Mouse (Mus musculus): ENCODE measurements around the gene Togaram1. TPM values are rescaled to one million over a fixed set of nuclear protein-coding genes. Genes with fewer than 3 reads are reported as not detected.

The Togaram1 gene
- polyA plus RNA-seq, 1 experiment = 6.5 TPM

DNA sequence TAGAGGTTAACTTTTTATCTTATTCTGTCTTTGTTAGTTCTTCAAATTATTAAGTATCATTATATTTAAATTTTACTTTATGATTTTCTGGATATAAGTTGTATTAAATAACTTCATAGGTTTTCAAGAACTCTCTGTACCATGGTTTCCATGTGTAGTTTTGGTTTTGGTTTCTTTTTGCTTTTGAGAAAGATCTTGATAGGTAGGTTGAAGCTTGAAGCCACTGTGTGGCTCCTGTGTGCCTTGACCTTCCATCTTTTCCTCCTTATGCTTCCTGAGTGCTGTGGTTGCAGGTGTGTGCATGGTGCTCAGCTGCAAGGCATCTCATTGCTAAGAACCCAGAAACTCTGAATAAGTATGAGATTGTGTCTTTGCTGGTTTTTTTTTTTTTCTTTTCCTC is 83.2 kb downstream of the Togaram1 start:
- no peak for DNase-seq (ENCODE audit: low read depth)

DNA sequence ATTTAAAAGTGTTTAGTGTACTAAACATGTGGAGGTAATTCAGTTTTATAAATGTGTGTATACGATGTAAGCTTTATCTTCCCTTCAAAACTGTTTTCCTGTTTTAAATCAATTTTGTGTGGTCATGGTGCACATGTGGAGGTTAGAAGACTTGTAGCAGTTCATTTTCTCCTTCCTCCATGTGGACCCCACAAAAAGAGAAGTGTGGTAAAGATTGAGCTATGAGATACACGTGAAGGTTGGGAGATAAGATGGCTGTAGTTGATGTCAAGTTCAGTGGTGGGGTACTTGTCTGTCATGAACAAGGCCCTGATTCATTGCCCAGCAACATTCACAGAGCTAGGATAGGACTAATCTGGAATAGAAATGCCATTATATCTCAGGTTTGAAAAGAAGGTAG is 92.6 kb downstream of the Togaram1 start:
- DNase-seq (ENCODE audit: low read depth) = no peak

DNA sequence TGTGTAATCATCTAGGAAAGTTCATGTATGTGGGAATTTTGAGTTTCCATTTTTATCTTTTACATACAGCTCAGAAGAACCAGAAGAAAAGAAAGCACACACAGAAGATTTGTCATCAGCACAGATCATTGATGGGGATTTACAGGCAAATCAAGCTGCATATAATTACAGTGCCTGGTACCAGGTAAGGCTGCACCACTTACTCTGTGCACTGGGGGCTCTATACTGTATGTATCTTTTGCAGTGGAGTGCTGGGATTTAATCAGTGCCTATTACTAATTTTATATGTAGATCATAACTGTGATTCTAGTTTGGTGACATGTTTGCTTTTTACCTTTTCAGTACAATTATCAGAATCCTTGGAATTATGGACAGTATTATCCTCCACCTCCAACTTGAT is 95.5 kb downstream of the Togaram1 start:
- no peak for DNase-seq (ENCODE audit: low read depth)

DNA sequence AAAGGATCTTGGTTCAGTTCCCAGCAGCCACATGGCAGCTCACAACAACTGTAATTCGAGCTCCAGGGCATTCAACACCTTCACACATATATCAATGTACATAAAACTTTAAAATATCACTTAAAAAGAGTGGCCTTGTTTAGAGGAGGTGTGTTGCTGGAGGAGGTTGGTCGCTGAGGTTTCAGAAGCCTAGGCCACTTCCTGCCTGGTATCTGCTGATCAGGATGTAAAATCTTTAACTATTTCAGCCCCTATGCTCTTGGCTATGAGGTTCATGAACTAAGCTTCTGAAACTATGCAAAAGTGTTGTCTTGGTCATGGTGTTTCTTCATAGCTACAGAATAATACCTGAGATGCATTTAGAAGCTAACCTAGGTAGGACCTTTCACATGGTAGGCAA is 99.6 kb downstream of the Togaram1 start:
- no peak for DNase-seq (ENCODE audit: low read depth)

DNA sequence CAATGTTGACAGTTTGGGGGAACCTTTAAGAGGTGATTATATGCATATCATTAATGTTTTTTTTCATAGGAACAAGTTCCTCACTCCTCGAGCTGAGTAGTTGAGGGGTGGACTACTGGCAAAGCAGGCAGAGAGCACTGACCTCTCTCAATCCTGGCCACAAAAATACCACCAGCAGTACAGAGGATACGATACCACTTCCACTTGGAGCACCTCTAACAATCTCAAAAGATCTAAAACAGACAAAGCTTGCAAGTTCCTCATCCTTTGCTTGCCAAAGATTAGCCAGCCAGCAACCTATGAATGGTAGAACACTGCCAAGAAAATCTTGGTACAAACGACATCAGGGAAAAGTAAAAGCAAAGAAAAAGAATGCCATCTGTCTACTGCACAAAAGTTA is 100.6 kb downstream of the Togaram1 start:
- no peak for DNase-seq (ENCODE audit: low read depth)

DNA sequence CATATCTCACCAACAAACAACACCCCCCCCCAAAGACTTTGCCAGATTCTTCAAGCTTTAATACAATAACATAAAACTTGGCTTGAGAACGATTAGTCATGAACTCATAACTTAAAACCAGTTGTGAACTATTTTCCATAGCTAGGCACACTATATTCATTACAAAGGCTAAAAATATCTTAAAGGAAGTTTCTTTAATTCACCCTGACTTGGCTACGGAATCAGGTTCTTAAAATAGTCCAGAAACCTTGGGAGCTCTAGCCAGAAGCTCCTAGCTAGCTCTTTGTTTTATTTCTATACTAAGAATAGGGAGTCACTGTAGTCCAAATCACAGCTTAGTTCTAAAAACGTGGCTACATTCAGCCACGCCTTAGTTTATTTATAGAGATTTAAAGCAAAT is 102.8 kb downstream of the Togaram1 start:
- DNase-seq (ENCODE audit: low read depth) = no peak

Other genes starting within 250 kb of the Togaram1 start
- gene Gm527, start 47.9 kb upstream of the Togaram1 start, polyA plus RNA-seq (2012; rRNA removed) = 1.4 and 1.6 TPM in 2 replicates
- gene Klhl28, start 270 bp upstream of the Togaram1 start, polyA plus RNA-seq (2012; rRNA removed) = 3.1 and 3.9 TPM in 2 replicates
- 12.8 and 13.5 TPM in 2 replicates for gene Prpf39, start 70.5 kb downstream of the Togaram1 start, polyA plus RNA-seq (2012; rRNA removed)
- gene Fkbp3, start 108.2 kb downstream of the Togaram1 start, polyA plus RNA-seq (2012; rRNA removed) = 33.0 and 40.2 TPM in 2 replicates
- 3.8 and 4.3 TPM in 2 replicates for gene Fancm, start 109.8 kb downstream of the Togaram1 start, polyA plus RNA-seq (2012; rRNA removed)
- 0.10 and 0.14 TPM in 2 replicates for gene Mis18bp1, start 206.8 kb downstream of the Togaram1 start, polyA plus RNA-seq (2012; rRNA removed)